Mouse (Mus musculus) forebrain, embryonic 10.5 days (tissue): Measurements from ENCODE around the gene Adcy10. TPM values are rescaled to one million over a fixed set of nuclear protein-coding genes. Genes with fewer than 3 reads are reported as not detected.

Source experiments
- DNase-seq: peaks from one replicate; pipeline ENCODE4 v3.0.0-alpha.2; 2017; ENCODE audit warnings: low spot score; ENCODE audit errors: extremely low spot score
- H3K27ac ChIP-seq: fragments of 300-500 bp; sonication (generic); 2 replicates; pipeline ENCODE4 v1.5.1; 2016; ENCODE audit warnings: mild to moderate bottlenecking
- H3K27me3 ChIP-seq: fragments of 300-500 bp; sonication (generic); 2 replicates; pipeline ENCODE4 v1.6.1; 2016; ENCODE audit warnings: mild to moderate bottlenecking; ENCODE audit not compliant: poor library complexity, severe bottlenecking
- H3K36me3 ChIP-seq: fragments of 300-500 bp; sonication (generic); replicated peaks from 2 replicates; pipeline ENCODE4 v1.6.1; 2016; ENCODE audit warnings: mild to moderate bottlenecking, moderate library complexity
- H3K4me1 ChIP-seq: fragments of 300-500 bp; sonication (generic); 2 replicates; pipeline ENCODE4 v1.6.1; 2016
- H3K4me3 ChIP-seq: fragments of 300-500 bp; sonication (generic); 2 replicates; pipeline ENCODE4 v1.5.1; 2016; ENCODE audit warnings: mild to moderate bottlenecking, moderate library complexity
- H3K9me3 ChIP-seq: fragments of 300-500 bp; sonication (generic); 2 replicates; pipeline ENCODE4 v1.6.1; 2016; ENCODE audit warnings: mild to moderate bottlenecking, moderate library complexity
- WGBS: fragments of 180-500 bp; shearing (Covaris S2); methylation state at CpG from one replicate; pipeline ENCODE4 v1.1.7; 2016; 5-methylcytosine and 5-hydroxymethylcytosine counted together
- polyA plus RNA-seq: library from polyadenylated mRNA; unstranded; fragments of >200 nt; fragmentation: Nextera tagmentation; extraction: Ambion mirVana; gene quantifications from 2 replicates; pipeline ENCODE4 v1.2.1, GENCODE M21; 2016

Adcy10 gene
- polyA plus RNA-seq, 1 experiment from 2014 or later, result 0.11 TPM

GRCm38 (mm10) chr1:165590760-165591159, 105.8 kb downstream of the Adcy10 start:
- H3K27ac ChIP-seq, result peak overlapping the region; percentile 17; the same call in 1 of the 2 replicates
- H3K36me3 ChIP-seq, result peaks cover 56% of the 10 kb centered on the region

DNA sequence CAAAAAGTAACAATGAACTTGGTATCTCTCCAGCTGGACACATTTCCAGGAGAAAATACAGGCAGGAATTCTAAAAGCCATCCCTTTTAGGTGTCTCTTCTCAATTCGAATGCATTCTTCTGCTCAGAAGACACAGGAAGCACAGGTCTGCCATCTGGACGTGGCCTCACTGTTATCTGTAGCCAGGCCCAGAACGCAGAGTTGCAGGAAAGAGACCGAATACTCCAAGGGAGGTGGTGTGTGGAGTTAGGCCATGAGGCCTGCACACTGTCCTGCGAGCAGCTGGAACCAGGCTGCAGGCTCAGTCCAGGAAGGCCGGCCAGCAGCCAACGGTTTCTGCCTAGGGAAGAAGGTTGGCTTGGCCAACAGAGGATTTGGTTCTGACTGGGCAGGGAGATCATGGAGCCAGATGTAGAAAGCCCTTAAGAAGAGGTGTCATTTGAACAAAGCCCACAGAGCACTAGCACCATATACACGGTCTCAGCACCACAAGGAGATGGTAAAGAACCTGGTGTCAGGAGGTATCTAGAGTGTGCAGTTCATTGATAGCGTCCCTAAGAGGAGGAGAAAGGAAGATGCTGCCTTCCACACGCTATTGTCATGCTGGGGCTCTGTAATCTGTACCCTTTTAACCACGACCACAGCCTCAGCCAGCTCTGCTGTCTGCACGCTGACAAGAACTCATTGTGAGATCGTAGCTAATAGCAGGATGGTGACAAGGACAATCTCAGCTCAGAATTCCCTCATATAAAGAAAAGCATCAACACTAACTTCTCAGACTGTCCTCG, 107.5 kb downstream of the Adcy10 start:
- no peak for DNase-seq
- H3K36me3 ChIP-seq, result peaks cover 73% of the 10 kb centered on the region
- H3K9me3 ChIP-seq, result no peaks in the 10 kb centered on the region
- 89% methylated on average over 14 of the region's 14 CpGs for WGBS
- no peak overlapping the region for H3K4me3 ChIP-seq
- no peak overlapping the region for H3K27ac ChIP-seq
- peaks cover 19% of the 10 kb centered on the region for H3K4me1 ChIP-seq
- no peaks in the 10 kb centered on the region for H3K27me3 ChIP-seq

More at GRCm38 (mm10) chr1:165590760-165591159, 105.8 kb downstream of the Adcy10 start:
- peaks cover 20% of the 10 kb centered on the region for H3K4me1 ChIP-seq
- WGBS, result 84% methylated on average over 8 of the region's 8 CpGs
- H3K9me3 ChIP-seq, result no peaks in the 10 kb centered on the region
- H3K4me3 ChIP-seq, result no peak overlapping the region
- DNase-seq, result no peak
- no peaks in the 10 kb centered on the region for H3K27me3 ChIP-seq

DNA sequence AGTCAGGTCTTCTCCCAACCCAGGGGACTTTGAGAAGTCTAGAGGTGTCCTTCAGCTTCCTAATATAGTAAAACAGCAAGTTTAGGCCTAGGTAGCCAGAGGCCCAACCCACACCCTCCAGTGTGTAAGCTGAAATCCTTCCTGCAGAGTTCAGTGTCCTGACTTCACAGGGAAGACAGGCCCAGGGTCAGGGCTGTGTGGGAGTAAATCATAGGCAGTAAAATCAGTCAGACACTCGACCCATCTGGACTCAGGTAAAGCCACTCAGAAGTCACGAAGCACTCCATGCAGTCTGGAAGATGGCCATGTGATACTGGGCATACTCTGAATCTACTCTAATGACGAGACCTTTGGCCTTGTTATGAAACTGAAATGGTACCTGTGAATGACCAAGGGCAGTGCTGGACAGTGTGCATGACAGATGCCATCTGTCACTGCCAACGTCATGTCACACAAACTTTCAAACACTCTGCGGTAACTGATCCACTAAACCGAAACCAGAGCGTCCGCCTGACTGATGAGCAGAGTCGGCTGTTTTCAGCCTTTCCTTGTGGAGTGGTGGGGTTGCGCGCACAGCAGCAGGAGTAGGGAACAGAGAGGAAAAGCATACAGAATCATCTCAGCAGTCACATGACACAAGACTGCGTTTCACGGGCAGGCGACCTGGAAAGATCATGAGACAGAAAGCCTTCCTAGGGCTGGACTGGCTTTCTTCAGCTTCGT, 109.9 kb downstream of the Adcy10 start:
- Histone ChIP-seq H3K9me3 (no peaks in the 10 kb centered on the region), H3K27ac (no peak overlapping the region), H3K27me3 (no peaks in the 10 kb centered on the region), H3K4me3 (no peak overlapping the region), H3K4me1 (no peaks in the 10 kb centered on the region), H3K36me3 (peaks cover 95% of the 10 kb centered on the region)
- 94% methylated on average over 15 of the region's 15 CpGs for WGBS
- no peak for DNase-seq

DNA sequence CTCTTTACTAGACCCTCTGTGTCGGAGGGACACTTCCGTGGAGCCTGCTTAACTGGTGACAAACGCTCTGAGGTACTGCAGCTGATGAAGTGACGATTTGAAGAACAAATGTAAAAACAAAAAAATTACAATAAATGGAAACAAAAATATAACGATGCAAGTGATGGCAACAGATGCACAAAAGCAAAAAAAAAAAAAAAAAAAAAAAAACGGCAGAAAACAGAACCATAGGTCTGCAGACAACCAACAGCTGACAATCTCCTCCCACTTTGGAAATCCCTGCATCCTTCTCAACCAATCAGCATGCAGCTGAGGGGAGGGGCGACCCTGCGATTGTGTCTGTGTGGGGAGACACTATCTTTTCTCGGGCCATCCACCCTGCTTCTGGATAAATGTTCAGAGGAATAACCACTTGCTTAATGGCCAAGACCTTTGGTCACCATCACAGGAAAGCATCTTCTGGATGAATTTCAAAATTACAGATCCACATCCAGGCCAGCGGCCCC, 116.8 kb downstream of the Adcy10 start:
- Histone ChIP-seq H3K36me3 (peaks cover 88% of the 10 kb centered on the region), H3K4me3 (no peak overlapping the region)
- WGBS, result 90% methylated on average over 10 of the region's 10 CpGs

GRCm38 (mm10) chr1:165603218-165603617, 118.2 kb downstream of the Adcy10 start:
- Histone ChIP-seq H3K27me3 (no peaks in the 10 kb centered on the region), H3K9me3 (no peaks in the 10 kb centered on the region), H3K4me1 (no peaks in the 10 kb centered on the region), H3K36me3 (peaks cover 88% of the 10 kb centered on the region), H3K4me3 (no peak overlapping the region), H3K27ac (no peak overlapping the region)
- DNase-seq, result no peak
- 92% methylated on average over 14 of the region's 14 CpGs for WGBS

More for the DNA sequence above, 116.8 kb downstream of the Adcy10 start:
- Histone ChIP-seq H3K4me1 (no peaks in the 10 kb centered on the region), H3K9me3 (no peaks in the 10 kb centered on the region), H3K27me3 (no peaks in the 10 kb centered on the region), H3K27ac (no peak overlapping the region)
- no peak for DNase-seq

DNA sequence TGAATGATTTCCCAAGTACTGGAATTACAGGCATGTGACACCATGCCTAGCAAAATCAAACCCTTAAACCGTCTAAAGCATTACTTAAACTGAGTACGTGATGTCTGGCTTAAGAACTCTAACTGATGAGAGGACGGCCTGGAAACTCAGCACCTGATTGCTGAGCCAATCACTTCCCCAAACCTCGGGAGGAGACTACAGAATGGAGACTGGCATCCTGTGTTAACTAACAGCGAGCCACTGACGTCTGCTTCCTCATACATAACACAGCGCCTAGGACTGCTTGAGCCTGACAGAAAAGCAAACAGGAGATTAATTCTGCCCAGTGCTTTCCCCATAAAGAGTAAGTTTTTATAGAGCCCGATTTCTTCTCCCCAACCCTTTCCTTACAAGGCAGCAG, 119.2 kb downstream of the Adcy10 start:
- DNase-seq, result no peak
- Histone ChIP-seq H3K27me3 (no peaks in the 10 kb centered on the region), H3K9me3 (no peaks in the 10 kb centered on the region), H3K4me3 (no peak overlapping the region), H3K36me3 (peaks cover 81% of the 10 kb centered on the region), H3K27ac (no peak overlapping the region), H3K4me1 (peaks cover 5% of the 10 kb centered on the region)
- 93% methylated on average over 8 of the region's 8 CpGs for WGBS

- Histone ChIP-seq H3K9me3 (no peaks in the 10 kb centered on the region), H3K27me3 (no peaks in the 10 kb centered on the region), H3K27ac (no peak overlapping the region), H3K4me1 (peaks cover 14% of the 10 kb centered on the region), H3K4me3 (no peak overlapping the region), H3K36me3 (peaks cover 77% of the 10 kb centered on the region)
- DNase-seq, result no peak
- 93% methylated on average over 3 of the region's 3 CpGs for WGBS
Measured at GRCm38 (mm10) chr1:165605108-165605507, 120.1 kb downstream of the Adcy10 start.

DNA sequence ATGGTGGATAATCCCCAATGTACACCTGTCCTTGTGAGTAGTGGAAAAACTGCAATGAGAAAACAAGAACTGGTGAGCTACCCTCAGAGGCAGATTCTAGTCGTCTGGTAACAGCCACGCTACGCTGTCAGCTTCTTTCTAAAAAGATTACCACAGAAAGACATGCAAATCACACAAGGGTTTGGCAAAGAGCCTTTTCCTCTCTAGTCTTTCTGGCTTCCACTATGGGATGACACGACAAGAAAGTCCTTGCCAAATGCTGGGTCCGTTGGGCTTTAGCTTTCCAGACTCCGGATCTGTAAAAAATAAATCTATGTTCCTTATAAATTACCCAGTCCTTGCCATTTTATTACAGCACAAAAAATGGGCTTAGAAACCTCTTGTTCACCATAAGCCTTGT, 120.8 kb downstream of the Adcy10 start:
- H3K4me3 ChIP-seq, result no peak overlapping the region
- DNase-seq, result no peak
- H3K27me3 ChIP-seq, result no peaks in the 10 kb centered on the region
- no peaks in the 10 kb centered on the region for H3K9me3 ChIP-seq
- peaks cover 20% of the 10 kb centered on the region for H3K4me1 ChIP-seq
- H3K36me3 ChIP-seq, result peaks cover 76% of the 10 kb centered on the region
- 95% methylated on average over 6 of the region's 6 CpGs for WGBS
- no peak overlapping the region for H3K27ac ChIP-seq

- Histone ChIP-seq H3K27ac (no peak overlapping the region), H3K4me3 (no peak overlapping the region), H3K4me1 (peaks cover 36% of the 10 kb centered on the region), H3K9me3 (no peaks in the 10 kb centered on the region), H3K36me3 (peaks cover 54% of the 10 kb centered on the region), H3K27me3 (no peaks in the 10 kb centered on the region)
- DNase-seq, result no peak
- WGBS, result 87% methylated on average over 4 of the region's 4 CpGs
Measured at GRCm38 (mm10) chr1:165608904-165609303, 123.9 kb downstream of the Adcy10 start.

- no peaks in the 10 kb centered on the region for H3K9me3 ChIP-seq
- no peak for DNase-seq
- H3K27me3 ChIP-seq, result no peaks in the 10 kb centered on the region
- peaks cover 36% of the 10 kb centered on the region for H3K4me1 ChIP-seq
- peak overlapping the region; percentile 75 for H3K27ac ChIP-seq
- H3K36me3 ChIP-seq, result peaks cover 54% of the 10 kb centered on the region
- WGBS, result 53% methylated on average over 7 of the region's 7 CpGs
- peak overlapping the region; percentile 2; the same call in 1 of the 2 replicates for H3K4me3 ChIP-seq
Measured at GRCm38 (mm10) chr1:165609495-165610320, 124.7 kb downstream of the Adcy10 start.

DNA sequence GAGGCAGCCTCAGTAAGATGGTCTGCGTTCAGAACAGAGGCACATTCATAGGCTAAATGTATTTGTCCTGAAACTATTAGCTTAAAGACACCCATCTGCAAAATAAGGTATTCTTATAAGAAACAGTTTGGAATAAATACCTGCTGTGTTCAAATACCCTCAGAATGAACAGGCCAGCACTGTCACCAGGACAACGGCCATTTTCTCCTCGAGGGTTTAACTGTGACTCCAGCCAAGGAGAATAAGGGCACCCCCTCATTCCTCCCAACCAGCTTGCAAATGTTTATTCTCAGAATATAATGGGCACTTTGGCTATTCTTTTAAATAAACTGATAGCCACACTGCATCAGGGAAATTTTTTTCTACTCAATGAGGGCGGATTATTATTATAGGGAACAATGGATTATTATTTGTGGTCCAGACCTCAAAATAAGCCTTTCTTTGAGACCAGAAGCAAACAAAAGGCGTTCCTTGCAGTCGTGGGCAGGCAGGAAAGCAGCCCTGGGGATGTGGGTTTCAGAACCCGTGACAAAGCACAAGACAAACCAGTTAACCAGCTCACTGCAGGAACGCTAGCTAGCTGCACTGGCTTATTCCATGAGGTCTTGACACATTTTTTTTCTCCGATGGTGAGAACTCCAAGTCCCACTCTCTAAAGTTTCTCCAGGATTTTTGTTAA, 125.5 kb downstream of the Adcy10 start:
- H3K9me3 ChIP-seq, result peaks cover 7% of the 10 kb centered on the region
- H3K27ac ChIP-seq, result peak overlapping the region; percentile 75
- H3K4me3 ChIP-seq, result peak overlapping the region; percentile 2; the same call in 1 of the 2 replicates
- no peak for DNase-seq
- 18% methylated on average over 9 of the region's 9 CpGs for WGBS
- no peaks in the 10 kb centered on the region for H3K27me3 ChIP-seq
- H3K4me1 ChIP-seq, result peaks cover 36% of the 10 kb centered on the region
- peaks cover 54% of the 10 kb centered on the region for H3K36me3 ChIP-seq

GRCm38 (mm10) chr1:165612714-165613113, 127.7 kb downstream of the Adcy10 start:
- Histone ChIP-seq H3K27ac (no peak overlapping the region), H3K36me3 (peaks cover 41% of the 10 kb centered on the region), H3K4me1 (peaks cover 55% of the 10 kb centered on the region), H3K4me3 (no peak overlapping the region), H3K27me3 (no peaks in the 10 kb centered on the region), H3K9me3 (peaks cover 13% of the 10 kb centered on the region)
- DNase-seq, result no peak
- 84% methylated on average over 5 of the region's 5 CpGs for WGBS
